12 mouse cellular contexts compared by ENCODE assay signal in genomic region chr1:154188631-154189030, GRCm38 (mm10). TPM values are rescaled to one million over a fixed set of nuclear protein-coding genes. Genes with fewer than 3 reads are reported as not detected.
A peak's percentile ranks its signal among the peaks of the same experiment; 100 is the strongest.
DNase-seq lines count a peak whose midpoint lies in the region; ATAC-seq lines count a peak whose summit lies in the region.
"Had no signal": no experiment of that assay in that cellular context is flagged by ENCODE, and none has a peak within 500 bp of the region (broad histone marks: within the 10 kb centered on the region; RNA-seq: fewer than 3 reads in every experiment).

No protein-coding gene starts in this region.

- no peaks in the 10 kb centered on the region for H3K27me3 ChIP-seq in kidney, embryonic 14.5 days (ENCODE audit: control insufficient read depth, insufficient read depth, low read length)
- H3K27me3 ChIP-seq in intestine, embryonic 15.5 days (replicated peaks): no peaks in the 10 kb centered on the region
- H3K27me3 ChIP-seq: liver, embryonic 13.5 days had no signal

- H3K4me3 ChIP-seq in kidney, embryonic 14.5 days (ENCODE audit: low read length): no peak overlapping the region
- no peak overlapping the region for H3K4me3 ChIP-seq in intestine, embryonic 15.5 days (replicated peaks)
- H3K4me3 ChIP-seq: liver, embryonic 13.5 days had no signal

- 47% methylated on average over 4 of the region's 4 CpGs for WGBS in kidney, embryonic 14.5 days
- 54% methylated on average over 4 of the region's 4 CpGs for WGBS in intestine, embryonic 15.5 days

- H3K9ac ChIP-seq in kidney, embryonic 14.5 days (ENCODE audit: low read depth, low read length): no peak overlapping the region
- no peak overlapping the region for H3K9ac ChIP-seq in intestine, embryonic 15.5 days
- H3K9ac ChIP-seq: liver, embryonic 13.5 days had no signal

- no peak overlapping the region for H3K27ac ChIP-seq in kidney, embryonic 14.5 days (ENCODE audit: low read depth, low read length)
- H3K27ac ChIP-seq in intestine, embryonic 15.5 days: no peak overlapping the region
- H3K27ac ChIP-seq: liver, embryonic 13.5 days had no signal

- no peaks in the 10 kb centered on the region for H3K9me3 ChIP-seq in kidney, embryonic 14.5 days (ENCODE audit: control insufficient read depth, low read length)
- no peaks in the 10 kb centered on the region for H3K9me3 ChIP-seq in intestine, embryonic 15.5 days
- H3K9me3 ChIP-seq: liver, embryonic 13.5 days had no signal

- no peak overlapping the region for H3K4me2 ChIP-seq in kidney, embryonic 14.5 days (replicated peaks; ENCODE audit: low read depth, low read length)
- H3K4me2 ChIP-seq in intestine, embryonic 15.5 days (replicated peaks): no peak overlapping the region
- H3K4me2 ChIP-seq: liver, embryonic 13.5 days had no signal

- no peaks in the 10 kb centered on the region for H3K36me3 ChIP-seq in kidney, embryonic 14.5 days (ENCODE audit: control insufficient read depth, insufficient read depth, low read length)
- no peaks in the 10 kb centered on the region for H3K36me3 ChIP-seq in intestine, embryonic 15.5 days
- H3K36me3 ChIP-seq: liver, embryonic 13.5 days had no signal

- DNase-seq in embryo, embryonic 10 days (ENCODE audit: low spot score): peak; percentile 41
- no peak for DNase-seq in embryo, embryonic 9.5 days (ENCODE audit: extremely low spot score)
- DNase-seq in kidney, postnatal 25 days: peak; percentile 36 to 49
- peak; percentile 53 for DNase-seq in testis, postnatal 10 days (ENCODE audit: low spot score)
- no peak for DNase-seq in testis, postnatal 14 days (ENCODE audit: low spot score)
- peak; percentile 17 for DNase-seq in yolk sac, embryonic 10.5 days (ENCODE audit: low spot score)
- DNase-seq: adrenal gland, adult 8-10 months; heart, adult 18-20 months; kidney, postnatal 14 days; liver, embryonic 13.5 days had no signal

- no peaks in the 10 kb centered on the region; the same call in 1 of the 2 replicates for H3K4me1 ChIP-seq in kidney, embryonic 14.5 days (ENCODE audit: control insufficient read depth, insufficient read depth, low read length)
- H3K4me1 ChIP-seq in intestine, embryonic 15.5 days (replicated peaks): no peaks in the 10 kb centered on the region
- H3K4me1 ChIP-seq: liver, embryonic 13.5 days had no signal

- ATAC-seq in kidney, embryonic 14.5 days (ENCODE audit: low FRiP score, low TSS enrichment): no peak
- no peak; the same call in 1 of the 2 replicates for ATAC-seq in intestine, embryonic 15.5 days

RNA-seq across cellular contexts. Expression of gene Zfp648, which starts 12.4 kb away (rescaled TPM):
- 0.13 and 0.26 TPM in 2 replicates for polyA plus RNA-seq in kidney, embryonic 14.5 days (2014; fragmentation: Nextera tagmentation; extraction: Ambion mirVana)
- polyA plus RNA-seq in intestine, embryonic 15.5 days (2015; fragmentation: Nextera tagmentation; extraction: Ambion mirVana): not detected in 2 replicates
- polyA plus RNA-seq: liver, embryonic 13.5 days had no signal

Comparison
In these comparisons a context has a peak if more than half of its experiments do, and no peak if none do; other contexts are left out.
1. DNase-seq: peak in embryo, embryonic 10 days (single experiment), kidney, postnatal 25 days (2 of 2), testis, postnatal 10 days (single experiment) and yolk sac, embryonic 10.5 days (single experiment); none in embryo, embryonic 9.5 days (single experiment) and testis, postnatal 14 days (single experiment).